Mouse (Mus musculus) myocyte (in vitro differentiated cells): ENCODE data around the gene Gm20388. TPM values are rescaled to one million over a fixed set of nuclear protein-coding genes. Genes with fewer than 3 reads are reported as not detected.

Source experiments
- H3K27me3 ChIP-seq: one replicate; pipeline ENCODE4 v1.6.1; 2011; ENCODE audit not compliant: control insufficient read depth, insufficient read depth, insufficient read length
- H3K36me3 ChIP-seq: one replicate; pipeline ENCODE4 v1.6.1; 2011; ENCODE audit not compliant: control insufficient read depth, insufficient read depth
- H3K4me2 ChIP-seq: one replicate; pipeline ENCODE4 v1.6.1; 2011; ENCODE audit warnings: low read depth, control low read depth
- H3K4me3 ChIP-seq: one replicate; pipeline ENCODE4 v1.5.1; 2011; ENCODE audit warnings: mild to moderate bottlenecking, control low read depth, moderate library complexity
- H3K79me2 ChIP-seq: one replicate; pipeline ENCODE4 v1.6.1; 2011; ENCODE audit not compliant: control insufficient read depth, insufficient read depth
- H3ac ChIP-seq: one replicate; pipeline ENCODE4 v1.6.1; 2011; ENCODE audit not compliant: control insufficient read depth, insufficient read length
- CEBPB ChIP-seq: IDR thresholded peaks from 2 replicates; pipeline ENCODE4 v1.6.1; 2011; ENCODE audit warnings: mild to moderate bottlenecking, moderate library complexity; ENCODE audit not compliant: poor library complexity, insufficient read depth, severe bottlenecking
- E2F4 ChIP-seq: IDR thresholded peaks from one replicate; pipeline ENCODE4 v1.6.1; 2011; ENCODE audit warnings: mild to moderate bottlenecking, control low read depth, moderate library complexity; ENCODE audit not compliant: insufficient read depth
- MAX ChIP-seq: IDR thresholded peaks from one replicate; pipeline ENCODE4 v1.6.1; 2011; ENCODE audit warnings: low read depth, mild to moderate bottlenecking, control low read depth
- MYOD1 ChIP-seq, 3 experiments: IDR thresholded peaks; one replicate each; pipeline ENCODE4 v1.6.1; 2011; ENCODE audit warnings: control low read depth in 2 of 3, low read depth in 2 of 3, mild to moderate bottlenecking in 2 of 3, moderate library complexity in 1 of 3; ENCODE audit not compliant: insufficient read length in 2 of 3, control insufficient read depth in 1 of 3
- MYOG ChIP-seq, 3 experiments: IDR thresholded peaks; one replicate each; pipeline ENCODE4 v1.6.1; 2011; ENCODE audit warnings: control low read depth in 2 of 3, low read depth in 2 of 3, mild to moderate bottlenecking in 2 of 3; ENCODE audit not compliant: insufficient read length in 2 of 3, control insufficient read depth in 1 of 3, insufficient read depth in 1 of 3
- POLR2A ChIP-seq: IDR thresholded peaks from one replicate; pipeline ENCODE4 v1.6.1; 2011; ENCODE audit warnings: low read depth, mild to moderate bottlenecking, control low read depth, moderate library complexity; ENCODE audit not compliant: insufficient read length
- POLR2AphosphoS2 ChIP-seq: IDR thresholded peaks from one replicate; pipeline ENCODE4 v1.6.1; 2011; ENCODE audit warnings: low read depth, control low read depth; ENCODE audit not compliant: insufficient read length
- REST ChIP-seq: IDR thresholded peaks from one replicate; pipeline ENCODE4 v1.6.1; 2011; ENCODE audit warnings: mild to moderate bottlenecking, control low read depth, moderate library complexity; ENCODE audit not compliant: insufficient read depth, insufficient read length
- SRF ChIP-seq: IDR thresholded peaks from one replicate; pipeline ENCODE4 v1.6.1; 2011; ENCODE audit warnings: low read depth; ENCODE audit not compliant: control insufficient read depth, insufficient read length
- TCF12 ChIP-seq: IDR thresholded peaks from one replicate; pipeline ENCODE4 v1.6.1; 2011; ENCODE audit warnings: mild to moderate bottlenecking, control low read depth; ENCODE audit not compliant: poor library complexity, insufficient read depth, severe bottlenecking
- TCF3 ChIP-seq: IDR thresholded peaks from one replicate; pipeline ENCODE4 v1.6.1; 2011; ENCODE audit warnings: low read depth, control low read depth; ENCODE audit not compliant: insufficient read length
- USF1 ChIP-seq: IDR thresholded peaks from one replicate; pipeline ENCODE4 v1.6.1; 2011; ENCODE audit warnings: low read depth, mild to moderate bottlenecking, control low read depth, moderate library complexity
- polyA plus RNA-seq: library from polyadenylated mRNA; unstranded; fragments of >200 nt; fragmentation: generic; extraction: Trizol; gene quantifications from one replicate; pipeline ENCODE4 v1.2.1, GENCODE M21; 2012; ENCODE audit warnings: missing spikeins

Gm20388 gene
- polyA plus RNA-seq, 1 experiment: 15.3 TPM

- H3K4me2 ChIP-seq: no peak overlapping the region
- no peaks in the 10 kb centered on the region for H3K36me3 ChIP-seq
- H3K27me3 ChIP-seq: peaks cover 23% of the 10 kb centered on the region
- H3K4me3 ChIP-seq: no peak overlapping the region
- no peak for TF ChIP-seq SRF
- TF ChIP-seq USF1: no peak
- TF ChIP-seq POLR2A: no peak
- no peak for TF ChIP-seq REST
- no peak for TF ChIP-seq E2F4
- no peak for TF ChIP-seq CEBPB
- TF ChIP-seq MAX: no peak
- no peak for TF ChIP-seq MYOG (IDR thresholded peaks at IDR 0.05; ENCODE audit: control insufficient read depth in 1 of 3, insufficient read depth in 1 of 3, insufficient read length in 2 of 3, low read depth in 2 of 3)
- TF ChIP-seq TCF12: no peak
- TF ChIP-seq POLR2AphosphoS2: no peak
- no peak for TF ChIP-seq TCF3
- TF ChIP-seq MYOD1 (IDR thresholded peaks at IDR 0.05; ENCODE audit: control insufficient read depth in 1 of 3, insufficient read length in 2 of 3, low read depth in 2 of 3): no peak
- H3ac ChIP-seq: no peak overlapping the region
- no peaks in the 10 kb centered on the region for H3K79me2 ChIP-seq
These were observed 101.8 kb downstream of the Gm20388 start for GRCm38 (mm10) chr8:120012491-120012890.

GRCm38 (mm10) chr8:120012927-120013326 lies 102.3 kb downstream of the Gm20388 start:
- TF ChIP-seq CEBPB (no peak), MYOG (IDR thresholded peaks at IDR 0.05; ENCODE audit: control insufficient read depth in 1 of 3, insufficient read depth in 1 of 3, insufficient read length in 2 of 3, low read depth in 2 of 3) (no peak)
- H3K27me3 ChIP-seq: peaks cover 23% of the 10 kb centered on the region
- H3K4me3 ChIP-seq: no peak overlapping the region

GRCm38 (mm10) chr8:120014267-120015023 lies 103.8 kb downstream of the Gm20388 start:
- TF ChIP-seq POLR2A (no peak), USF1 (no peak), MYOD1 (IDR thresholded peaks at IDR 0.05; ENCODE audit: control insufficient read depth in 1 of 3, insufficient read length in 2 of 3, low read depth in 2 of 3) (peak in 1 of 3 experiments; percentile 19), MYOG (IDR thresholded peaks at IDR 0.05; ENCODE audit: control insufficient read depth in 1 of 3, insufficient read depth in 1 of 3, insufficient read length in 2 of 3, low read depth in 2 of 3) (peak in 2 of 3 experiments; percentile 16 to 51), MAX (no peak), E2F4 (no peak)
- peaks cover 27% of the 10 kb centered on the region for H3K27me3 ChIP-seq
- no peak overlapping the region for H3ac ChIP-seq
- no peak overlapping the region for H3K4me2 ChIP-seq
- no peaks in the 10 kb centered on the region for H3K79me2 ChIP-seq
- H3K4me3 ChIP-seq: no peak overlapping the region
- H3K36me3 ChIP-seq: no peaks in the 10 kb centered on the region

More at GRCm38 (mm10) chr8:120012927-120013326, 102.3 kb downstream of the Gm20388 start:
- Histone ChIP-seq H3K4me2 (no peak overlapping the region), H3K36me3 (no peaks in the 10 kb centered on the region), H3ac (no peak overlapping the region), H3K79me2 (no peaks in the 10 kb centered on the region)

- TF ChIP-seq REST (no peak), E2F4 (no peak), CEBPB (no peak), MAX (no peak), TCF12 (no peak), USF1 (no peak), POLR2A (no peak), TCF3 (no peak)
- H3ac ChIP-seq: no peak overlapping the region
These were observed 105.3 kb downstream of the Gm20388 start for GRCm38 (mm10) chr8:120015916-120016315.

GRCm38 (mm10) chr8:120016424-120016823 lies 105.8 kb downstream of the Gm20388 start:
- peaks cover 33% of the 10 kb centered on the region for H3K27me3 ChIP-seq
- no peaks in the 10 kb centered on the region for H3K36me3 ChIP-seq
- no peaks in the 10 kb centered on the region for H3K79me2 ChIP-seq
- no peak overlapping the region for H3K4me3 ChIP-seq
- TF ChIP-seq USF1 (no peak), CEBPB (no peak), TCF3 (no peak), SRF (no peak), MYOG (IDR thresholded peaks at IDR 0.05; ENCODE audit: control insufficient read depth in 1 of 3, insufficient read depth in 1 of 3, insufficient read length in 2 of 3, low read depth in 2 of 3) (no peak), E2F4 (no peak), MAX (no peak), REST (no peak)
- H3ac ChIP-seq: no peak overlapping the region
- peak overlapping the region; percentile 37 for H3K4me2 ChIP-seq

More at GRCm38 (mm10) chr8:120015916-120016315, 105.3 kb downstream of the Gm20388 start:
- Histone ChIP-seq H3K79me2 (no peaks in the 10 kb centered on the region), H3K27me3 (peaks cover 30% of the 10 kb centered on the region), H3K4me2 (peak overlapping the region; percentile 37), H3K4me3 (no peak overlapping the region), H3K36me3 (no peaks in the 10 kb centered on the region)
